Mouse (Mus musculus): ENCODE results near the gene Scd2. TPM values are rescaled to one million over a fixed set of nuclear protein-coding genes. Genes with fewer than 3 reads are reported as not detected.
A peak's percentile ranks its signal among the peaks of the same experiment; 100 is the strongest.
"Not testable (repeated sequence)": the region's sequence is repeated elsewhere in the genome, so short reads cannot be mapped to it uniquely, and the experiment has no call there.

Scd2 gene
- total and polyA plus RNA-seq, 2 experiments from 2014 or later, result 274 to 1,071 TPM

GRCm38 (mm10) chr19:44248854-44249351, 44.6 kb upstream of the Scd2 start:
- Histone ChIP-seq H3K4me2 (ENCODE audit: low read depth, low read length) (peak overlapping the region; percentile 69), H3K9me3 (ENCODE audit: low read length) (no peaks in the 10 kb centered on the region), H3K27me3 (ENCODE audit: insufficient read depth, low read length) (no peaks in the 10 kb centered on the region), H3K36me3 (ENCODE audit: insufficient read depth, low read length) (no peaks in the 10 kb centered on the region), H3K4me3 (ENCODE audit: low read length) (no peak overlapping the region), H3K27ac (peak overlapping the region; percentile 76), H3K4me1 (ENCODE audit: insufficient read depth, low read length) (peaks cover 7% of the 10 kb centered on the region; the same call in 1 of the 2 replicates), H3K9ac (replicated peaks; ENCODE audit: low read length) (no peak overlapping the region)
- ATAC-seq (no peak), DNase-seq (ENCODE audit: low spot score) (no peak)
- WGBS, result 70% methylated on average over 11 of the region's 11 CpGs
- no peak for TF ChIP-seq CTCF (IDR thresholded peaks at IDR 0.05; ENCODE audit: low read depth)

- not testable (repeated sequence) for H3K4me1 ChIP-seq (ENCODE audit: insufficient read depth, low read length); H3K27me3 ChIP-seq (ENCODE audit: insufficient read depth, low read length); H3K36me3 ChIP-seq (ENCODE audit: insufficient read depth, low read length); H3K27ac ChIP-seq; H3K4me3 ChIP-seq (ENCODE audit: low read length); H3K9ac ChIP-seq (replicated peaks; ENCODE audit: low read length); H3K4me2 ChIP-seq (ENCODE audit: low read depth, low read length); DNase-seq (ENCODE audit: low spot score); ATAC-seq; H3K9me3 ChIP-seq (ENCODE audit: low read length)
- 94% methylated on average over 6 of the region's 6 CpGs for WGBS
These were observed 42.3 kb upstream of the Scd2 start for GRCm38 (mm10) chr19:44251138-44251537.

GRCm38 (mm10) chr19:44251936-44252558, 41.4 kb upstream of the Scd2 start:
- ATAC-seq, result no peak
- 75% methylated on average over 12 of the region's 12 CpGs for WGBS

GRCm38 (mm10) chr19:44254106-44254505, 39.4 kb upstream of the Scd2 start:
- not testable (repeated sequence) for H3K9ac ChIP-seq (replicated peaks; ENCODE audit: low read length); ATAC-seq; H3K9me3 ChIP-seq (ENCODE audit: low read length); DNase-seq (ENCODE audit: low spot score); H3K36me3 ChIP-seq (ENCODE audit: insufficient read depth, low read length); H3K27me3 ChIP-seq (ENCODE audit: insufficient read depth, low read length); H3K27ac ChIP-seq; H3K4me1 ChIP-seq (ENCODE audit: insufficient read depth, low read length); H3K4me2 ChIP-seq (ENCODE audit: low read depth, low read length); H3K4me3 ChIP-seq (ENCODE audit: low read length)
- WGBS, result 91% methylated on average over 4 of the region's 4 CpGs

More at GRCm38 (mm10) chr19:44251936-44252558, 41.4 kb upstream of the Scd2 start:
- no peak for TF ChIP-seq CTCF (IDR thresholded peaks at IDR 0.05; ENCODE audit: low read depth)
- no peak overlapping the region for H3K9ac ChIP-seq (replicated peaks; ENCODE audit: low read length)
- no peak overlapping the region for H3K27ac ChIP-seq
- H3K4me1 ChIP-seq (ENCODE audit: insufficient read depth, low read length), result peaks cover 4% of the 10 kb centered on the region; the same call in 1 of the 2 replicates
- H3K4me3 ChIP-seq (ENCODE audit: low read length), result no peak overlapping the region
- no peak overlapping the region for H3K4me2 ChIP-seq (ENCODE audit: low read depth, low read length)
- DNase-seq (ENCODE audit: low spot score), result no peak
- H3K36me3 ChIP-seq (ENCODE audit: insufficient read depth, low read length), result no peaks in the 10 kb centered on the region
- no peaks in the 10 kb centered on the region for H3K9me3 ChIP-seq (ENCODE audit: low read length)
- no peaks in the 10 kb centered on the region for H3K27me3 ChIP-seq (ENCODE audit: insufficient read depth, low read length)

- no peak for DNase-seq (ENCODE audit: low spot score)
- 96% methylated on average over 13 of the region's 13 CpGs for whole genome bisulfite sequencing
These were observed 36.0 kb upstream of the Scd2 start for GRCm38 (mm10) chr19:44257377-44257966.

GRCm38 (mm10) chr19:44259484-44259883, 34.0 kb upstream of the Scd2 start:
- 64% methylated on average over 4 of the region's 4 CpGs for WGBS

More at GRCm38 (mm10) chr19:44257377-44257966, 36.0 kb upstream of the Scd2 start:
- ATAC-seq, result no peak
- Histone ChIP-seq H3K27me3 (ENCODE audit: insufficient read depth, low read length) (no peaks in the 10 kb centered on the region), H3K9me3 (ENCODE audit: low read length) (no peaks in the 10 kb centered on the region), H3K36me3 (ENCODE audit: insufficient read depth, low read length) (no peaks in the 10 kb centered on the region), H3K4me1 (ENCODE audit: insufficient read depth, low read length) (no peaks in the 10 kb centered on the region), H3K4me3 (ENCODE audit: low read length) (no peak overlapping the region), H3K4me2 (ENCODE audit: low read depth, low read length) (no peak overlapping the region), H3K27ac (no peak overlapping the region), H3K9ac (replicated peaks; ENCODE audit: low read length) (no peak overlapping the region)
- TF ChIP-seq CTCF (IDR thresholded peaks at IDR 0.05; ENCODE audit: low read depth), result no peak

GRCm38 (mm10) chr19:44260487-44260886, 33.0 kb upstream of the Scd2 start:
- ATAC-seq (no peak), DNase-seq (ENCODE audit: low spot score) (no peak)
- peak; percentile 13; the same call in 1 of the 2 replicates for TF ChIP-seq CTCF (IDR thresholded peaks at IDR 0.05; ENCODE audit: low read depth)
- H3K9ac ChIP-seq (replicated peaks; ENCODE audit: low read length), result no peak overlapping the region
- H3K9me3 ChIP-seq (ENCODE audit: low read length), result no peaks in the 10 kb centered on the region
- H3K27me3 ChIP-seq (ENCODE audit: insufficient read depth, low read length), result no peaks in the 10 kb centered on the region
- no peak overlapping the region for H3K27ac ChIP-seq
- no peaks in the 10 kb centered on the region for H3K4me1 ChIP-seq (ENCODE audit: insufficient read depth, low read length)
- no peak overlapping the region for H3K4me3 ChIP-seq (ENCODE audit: low read length)
- H3K4me2 ChIP-seq (ENCODE audit: low read depth, low read length), result no peak overlapping the region
- 81% methylated on average over 5 of the region's 5 CpGs for WGBS
- no peaks in the 10 kb centered on the region for H3K36me3 ChIP-seq (ENCODE audit: insufficient read depth, low read length)

More at GRCm38 (mm10) chr19:44259484-44259883, 34.0 kb upstream of the Scd2 start:
- ATAC-seq (no peak), DNase-seq (ENCODE audit: low spot score) (no peak)
- Histone ChIP-seq H3K27ac (no peak overlapping the region), H3K9ac (replicated peaks; ENCODE audit: low read length) (no peak overlapping the region), H3K4me1 (ENCODE audit: insufficient read depth, low read length) (no peaks in the 10 kb centered on the region), H3K4me3 (ENCODE audit: low read length) (no peak overlapping the region), H3K27me3 (ENCODE audit: insufficient read depth, low read length) (no peaks in the 10 kb centered on the region), H3K36me3 (ENCODE audit: insufficient read depth, low read length) (no peaks in the 10 kb centered on the region), H3K4me2 (ENCODE audit: low read depth, low read length) (no peak overlapping the region), H3K9me3 (ENCODE audit: low read length) (no peaks in the 10 kb centered on the region)
- TF ChIP-seq CTCF (IDR thresholded peaks at IDR 0.05; ENCODE audit: low read depth), result no peak

All from hindbrain, postnatal 0 days (tissue).